Mouse (Mus musculus) heart, embryonic 13.5 days (tissue): ENCODE results near the gene Cd86. TPM values are rescaled to one million over a fixed set of nuclear protein-coding genes. Genes with fewer than 3 reads are reported as not detected.

Experiments
- ATAC-seq: fragments of 200-750 bp; cut with Nextera tagmentation; 2 replicates; pipeline ENCODE4 v1.8.0; 2017; ENCODE audit warnings: moderate TSS enrichment; ENCODE audit not compliant: insufficient number of reproducible peaks, low FRiP score, low TSS enrichment; ENCODE audit errors: extremely low read depth
- H3K27ac ChIP-seq: fragments of 300-500 bp; sonication (generic); replicated peaks from 2 replicates; pipeline ENCODE4 v1.5.1; 2015; ENCODE audit warnings: moderate library complexity, mild to moderate bottlenecking, inconsistent platforms
- H3K27me3 ChIP-seq: fragments of 300-500 bp; sonication (generic); replicated peaks from 2 replicates; pipeline ENCODE4 v1.6.1; 2015; ENCODE audit warnings: mild to moderate bottlenecking, inconsistent platforms
- H3K36me3 ChIP-seq: fragments of 300-500 bp; sonication (generic); 2 replicates; pipeline ENCODE4 v1.6.1; 2015; ENCODE audit warnings: mild to moderate bottlenecking, inconsistent platforms
- H3K4me1 ChIP-seq: fragments of 300-500 bp; sonication (generic); 2 replicates; pipeline ENCODE4 v1.6.1; 2015; ENCODE audit warnings: inconsistent platforms
- H3K4me2 ChIP-seq: fragments of 300-500 bp; sonication (generic); 2 replicates; pipeline ENCODE4 v1.6.1; 2015; ENCODE audit warnings: inconsistent platforms, mild to moderate bottlenecking, moderate library complexity
- H3K4me3 ChIP-seq: fragments of 300-500 bp; sonication (generic); 2 replicates; pipeline ENCODE4 v1.5.1; 2015; ENCODE audit warnings: moderate library complexity, mild to moderate bottlenecking, inconsistent platforms
- H3K9ac ChIP-seq: fragments of 300-500 bp; sonication (generic); 2 replicates; pipeline ENCODE4 v1.6.1; 2015; ENCODE audit warnings: inconsistent platforms, mild to moderate bottlenecking, moderate library complexity
- H3K9me3 ChIP-seq: fragments of 300-500 bp; sonication (generic); 2 replicates; pipeline ENCODE4 v1.6.1; 2016; ENCODE audit warnings: inconsistent platforms
- WGBS: fragments of 180-500 bp; shearing (Covaris S2); methylation state at CpG from one replicate; pipeline ENCODE4 v1.1.7; 2015; ENCODE audit warnings: mixed read lengths; 5-methylcytosine and 5-hydroxymethylcytosine counted together
- polyA plus RNA-seq: library from polyadenylated mRNA; unstranded; fragments of >200 nt; fragmentation: Nextera tagmentation; extraction: Ambion mirVana; gene quantifications from 2 replicates; pipeline ENCODE4 v1.2.1, GENCODE M21; 2015

Cd86 gene
- polyA plus RNA-seq, 1 experiment from 2014 or later = 1.2 TPM

GRCm38 (mm10) chr16:36684325-36684918, 18.5 kb upstream of the Cd86 start:
- no peak for ATAC-seq

GRCm38 (mm10) chr16:36681829-36682228, 15.9 kb upstream of the Cd86 start:
- no peak overlapping the region for H3K4me2 ChIP-seq
- H3K9me3 ChIP-seq = no peaks in the 10 kb centered on the region
- no peaks in the 10 kb centered on the region for H3K27me3 ChIP-seq
- H3K4me1 ChIP-seq = no peaks in the 10 kb centered on the region
- H3K27ac ChIP-seq = no peak overlapping the region
- ATAC-seq = no peak
- no peaks in the 10 kb centered on the region for H3K36me3 ChIP-seq
- no peak overlapping the region for H3K9ac ChIP-seq
- 90% methylated on average over 3 of the region's 3 CpGs for WGBS
- H3K4me3 ChIP-seq = no peak overlapping the region

More at GRCm38 (mm10) chr16:36684325-36684918, 18.5 kb upstream of the Cd86 start:
- Histone ChIP-seq H3K4me3 (no peak overlapping the region), H3K27ac (no peak overlapping the region), H3K27me3 (no peaks in the 10 kb centered on the region), H3K4me1 (no peaks in the 10 kb centered on the region), H3K9me3 (no peaks in the 10 kb centered on the region), H3K4me2 (no peak overlapping the region), H3K36me3 (no peaks in the 10 kb centered on the region), H3K9ac (no peak overlapping the region)
- 63% methylated on average over 6 of the region's 6 CpGs for WGBS

GRCm38 (mm10) chr16:36675902-36676301, 10.0 kb upstream of the Cd86 start:
- no peak overlapping the region for H3K4me2 ChIP-seq
- no peaks in the 10 kb centered on the region for H3K9me3 ChIP-seq
- H3K9ac ChIP-seq = no peak overlapping the region
- H3K27me3 ChIP-seq = no peaks in the 10 kb centered on the region
- no peak for ATAC-seq
- H3K27ac ChIP-seq = no peak overlapping the region
- no peaks in the 10 kb centered on the region for H3K4me1 ChIP-seq
- no peak overlapping the region for H3K4me3 ChIP-seq
- whole genome bisulfite sequencing = 82% methylated on average over 2 of the region's 2 CpGs
- no peaks in the 10 kb centered on the region for H3K36me3 ChIP-seq

- Histone ChIP-seq H3K4me3 (no peak overlapping the region), H3K4me1 (no peaks in the 10 kb centered on the region), H3K36me3 (no peaks in the 10 kb centered on the region), H3K27me3 (no peaks in the 10 kb centered on the region), H3K27ac (no peak overlapping the region), H3K4me2 (no peak overlapping the region), H3K9me3 (no peaks in the 10 kb centered on the region), H3K9ac (no peak overlapping the region)
- ATAC-seq = no peak
- 33% methylated on average over 2 of the region's 2 CpGs for whole genome bisulfite sequencing
Measured at GRCm38 (mm10) chr16:36675304-36675703, 9.4 kb upstream of the Cd86 start.

GRCm38 (mm10) chr16:36674457-36675204, 8.8 kb upstream of the Cd86 start:
- H3K4me3 ChIP-seq = no peak overlapping the region

GRCm38 (mm10) chr16:36673196-36673595, 7.3 kb upstream of the Cd86 start:
- no peaks in the 10 kb centered on the region for H3K36me3 ChIP-seq
- no peaks in the 10 kb centered on the region for H3K27me3 ChIP-seq
- H3K4me3 ChIP-seq = no peak overlapping the region
- 72% methylated on average over 4 of the region's 4 CpGs for WGBS
- ATAC-seq = no peak; the same call in 1 of the 2 replicates
- no peaks in the 10 kb centered on the region for H3K4me1 ChIP-seq
- no peaks in the 10 kb centered on the region for H3K9me3 ChIP-seq
- H3K27ac ChIP-seq = no peak overlapping the region
- no peak overlapping the region for H3K4me2 ChIP-seq
- H3K9ac ChIP-seq = no peak overlapping the region

More at GRCm38 (mm10) chr16:36674457-36675204, 8.8 kb upstream of the Cd86 start:
- H3K4me2 ChIP-seq = no peak overlapping the region
- H3K9me3 ChIP-seq = no peaks in the 10 kb centered on the region
- no peak for ATAC-seq
- H3K27ac ChIP-seq = no peak overlapping the region
- H3K9ac ChIP-seq = no peak overlapping the region
- no peaks in the 10 kb centered on the region for H3K27me3 ChIP-seq
- no peaks in the 10 kb centered on the region for H3K36me3 ChIP-seq
- no peaks in the 10 kb centered on the region for H3K4me1 ChIP-seq
- 62% methylated on average over 7 of the region's 7 CpGs for WGBS

- Histone ChIP-seq H3K4me1 (no peaks in the 10 kb centered on the region), H3K36me3 (no peaks in the 10 kb centered on the region), H3K9ac (no peak overlapping the region), H3K27me3 (no peaks in the 10 kb centered on the region), H3K9me3 (no peaks in the 10 kb centered on the region), H3K4me3 (no peak overlapping the region), H3K27ac (no peak overlapping the region), H3K4me2 (no peak overlapping the region)
- ATAC-seq = no peak
- 84% methylated on average over 3 of the region's 3 CpGs for WGBS
Measured at GRCm38 (mm10) chr16:36670590-36670989, 4.7 kb upstream of the Cd86 start.

- Histone ChIP-seq H3K4me2 (no peak overlapping the region), H3K4me1 (no peaks in the 10 kb centered on the region), H3K27ac (no peak overlapping the region), H3K36me3 (no peaks in the 10 kb centered on the region), H3K4me3 (no peak overlapping the region), H3K9ac (no peak overlapping the region), H3K27me3 (no peaks in the 10 kb centered on the region), H3K9me3 (no peaks in the 10 kb centered on the region)
- no peak for ATAC-seq
- WGBS = 80% methylated on average over 10 of the region's 10 CpGs
Measured at GRCm38 (mm10) chr16:36666448-36667017, 652 bp upstream of the Cd86 start.

GRCm38 (mm10) chr16:36663484-36663883, 2.4 kb downstream of the Cd86 start:
- no peaks in the 10 kb centered on the region for H3K9me3 ChIP-seq
- no peak overlapping the region for H3K4me2 ChIP-seq
- H3K36me3 ChIP-seq = no peaks in the 10 kb centered on the region
- no peak overlapping the region for H3K9ac ChIP-seq
- no peaks in the 10 kb centered on the region for H3K27me3 ChIP-seq
- 72% methylated on average over 5 of the region's 5 CpGs for WGBS
- no peak overlapping the region for H3K27ac ChIP-seq
- ATAC-seq = no peak
- H3K4me3 ChIP-seq = no peak overlapping the region
- no peaks in the 10 kb centered on the region for H3K4me1 ChIP-seq

- Histone ChIP-seq H3K9ac (no peak overlapping the region), H3K36me3 (no peaks in the 10 kb centered on the region), H3K9me3 (no peaks in the 10 kb centered on the region), H3K4me2 (no peak overlapping the region), H3K4me3 (no peak overlapping the region), H3K27ac (no peak overlapping the region), H3K4me1 (no peaks in the 10 kb centered on the region), H3K27me3 (no peaks in the 10 kb centered on the region)
- no peak for ATAC-seq
- 81% methylated on average over 10 of the region's 10 CpGs for WGBS
Measured at GRCm38 (mm10) chr16:36661330-36661729, 4.6 kb downstream of the Cd86 start.

GRCm38 (mm10) chr16:36655910-36656309, 10.0 kb downstream of the Cd86 start:
- ATAC-seq = no peak
- WGBS = 77% methylated on average over 4 of the region's 4 CpGs
- Histone ChIP-seq H3K9ac (no peak overlapping the region), H3K27ac (no peak overlapping the region), H3K4me3 (no peak overlapping the region), H3K4me1 (no peaks in the 10 kb centered on the region), H3K9me3 (no peaks in the 10 kb centered on the region), H3K27me3 (no peaks in the 10 kb centered on the region), H3K36me3 (no peaks in the 10 kb centered on the region), H3K4me2 (no peak overlapping the region)
